Mouse (Mus musculus): ENCODE measurements around the gene Nfam1. TPM values are rescaled to one million over a fixed set of nuclear protein-coding genes. Genes with fewer than 3 reads are reported as not detected.
A peak's percentile ranks its signal among the peaks of the same experiment; 100 is the strongest.

The Nfam1 gene
- total and polyA plus RNA-seq, 3 experiments, result 0.04 to 0.81 (median 0.20) TPM

GRCm38 (mm10) chr15:82962536-82962935 is 70.6 kb downstream of the Nfam1 start:
- H3K9me3 ChIP-seq (replicated peaks; ENCODE audit: low read length), result no peaks in the 10 kb centered on the region
- no peak overlapping the region for H3K9ac ChIP-seq (ENCODE audit: insufficient read depth, low read depth)
- H3K4me3 ChIP-seq (replicated peaks in 1 of 3; ENCODE audit: low read depth in 2 of 3, low read length in 2 of 3, poor library complexity in 1 of 3), result peak overlapping the region in 1 of 3 experiments; percentile 51
- no peak for TF ChIP-seq NRF1 (IDR thresholded peaks at IDR 0.05; ENCODE audit: low read depth, low read length)
- no peak for TF ChIP-seq RCOR1 (conservative IDR thresholded peaks at IDR 0.05; ENCODE audit: low read depth, low read length)
- no peak for TF ChIP-seq MYC (IDR thresholded peaks at IDR 0.05; ENCODE audit: low read depth, low read length)
- TF ChIP-seq IRF4 (IDR thresholded peaks at IDR 0.05; ENCODE audit: low read depth, low read length), result no peak
- no peak for TF ChIP-seq ZKSCAN1 (IDR thresholded peaks at IDR 0.05; ENCODE audit: borderline replicate concordance, low read depth, low read length)
- TF ChIP-seq BHLHE40 (IDR thresholded peaks at IDR 0.05; ENCODE audit: low read depth, low read length), result no peak
- TF ChIP-seq SMC3 (IDR thresholded peaks at IDR 0.05; ENCODE audit: low read depth, low read length), result no peak
- no peak for TF ChIP-seq KAT2A (IDR thresholded peaks at IDR 0.05; ENCODE audit: insufficient replicate concordance, low read length)
- no peak for TF ChIP-seq NELFE (IDR thresholded peaks at IDR 0.05; ENCODE audit: low read depth, low read length)
- TF ChIP-seq MEF2A (IDR thresholded peaks at IDR 0.05; ENCODE audit: borderline replicate concordance, low read depth, low read length), result no peak
- TF ChIP-seq MAZ (IDR thresholded peaks at IDR 0.05; ENCODE audit: low read depth, low read length), result no peak
- no peak for TF ChIP-seq CTCF (conservative IDR thresholded peaks at IDR 0.05 in 1 of 2, IDR thresholded peaks at IDR 0.05 in 1 of 2; ENCODE audit: low read depth in 2 of 2, low read length in 2 of 2)
- no peak for TF ChIP-seq RAD21 (IDR thresholded peaks at IDR 0.05; ENCODE audit: low read depth, low read length)
- no peak for TF ChIP-seq MAFK (IDR thresholded peaks at IDR 0.05; ENCODE audit: insufficient replicate concordance, low read length)
- in situ Hi-C loops (cut with MboI; ENCODE audit: low pct_ligation_motif_present, low pct_unique_long_range_greater_than_20kb, low sequenced_read_pairs) (no loop called here), dilution Hi-C loops (cut with MboI; ENCODE audit: extremely low pct_ligation_motif_present, extremely low pct_unique_long_range_greater_than_20kb, low sequenced_read_pairs) (no loop called here)
- no peak for DNase-seq (ENCODE audit: extremely low read depth)
- peaks cover 20% of the 10 kb centered on the region for H3K27me3 ChIP-seq (replicated peaks)
- H3K36me3 ChIP-seq (replicated peaks in 1 of 2; ENCODE audit: control insufficient read depth in 1 of 2, insufficient read depth in 1 of 2, low read length in 1 of 2), result no peaks in the 10 kb centered on the region
- H3K79me2 ChIP-seq (replicated peaks; ENCODE audit: control insufficient read depth, extremely low read depth, insufficient read depth, poor library complexity, severe bottlenecking), result no peaks in the 10 kb centered on the region
- peaks cover 9 to 52% of the 10 kb centered on the region in 2 experiments for H3K4me1 ChIP-seq (ENCODE audit: control insufficient read depth in 1 of 2, insufficient read depth in 2 of 2)
- H3K27ac ChIP-seq (ENCODE audit: insufficient read depth, low read depth), result no peak overlapping the region
- H3K4me2 ChIP-seq (ENCODE audit: insufficient read depth, low read depth, poor library complexity, severe bottlenecking), result no peak overlapping the region

GRCm38 (mm10) chr15:82960786-82961561 is 72.1 kb downstream of the Nfam1 start:
- H3K79me2 ChIP-seq (replicated peaks; ENCODE audit: control insufficient read depth, extremely low read depth, insufficient read depth, poor library complexity, severe bottlenecking), result no peaks in the 10 kb centered on the region
- dilution Hi-C loops (cut with MboI; ENCODE audit: extremely low pct_ligation_motif_present, extremely low pct_unique_long_range_greater_than_20kb, low sequenced_read_pairs), result no loop called here
- H3K4me1 ChIP-seq (ENCODE audit: control insufficient read depth in 1 of 2, insufficient read depth in 2 of 2), result peaks cover 9 to 67% of the 10 kb centered on the region in 2 experiments
- no peaks in the 10 kb centered on the region for H3K9me3 ChIP-seq (replicated peaks; ENCODE audit: low read length)
- peak; percentile 22 for DNase-seq (ENCODE audit: extremely low read depth)
- H3K36me3 ChIP-seq (replicated peaks in 1 of 2; ENCODE audit: control insufficient read depth in 1 of 2, insufficient read depth in 1 of 2, low read length in 1 of 2), result no peaks in the 10 kb centered on the region
- H3K27ac ChIP-seq (ENCODE audit: insufficient read depth, low read depth), result no peak overlapping the region
- no peak overlapping the region for H3K9ac ChIP-seq (ENCODE audit: insufficient read depth, low read depth)
- in situ Hi-C loops (cut with MboI; ENCODE audit: low pct_ligation_motif_present, low pct_unique_long_range_greater_than_20kb, low sequenced_read_pairs), result no loop called here
- no peak overlapping the region for H3K4me3 ChIP-seq (replicated peaks in 1 of 3; ENCODE audit: low read depth in 2 of 3, low read length in 2 of 3, poor library complexity in 1 of 3)
- peaks cover 20% of the 10 kb centered on the region for H3K27me3 ChIP-seq (replicated peaks)
- no peak for TF ChIP-seq ELF1 (IDR thresholded peaks at IDR 0.05; ENCODE audit: low read depth, low read length)
- TF ChIP-seq MXI1 (IDR thresholded peaks at IDR 0.05; ENCODE audit: low read depth, low read length), result no peak
- TF ChIP-seq HCFC1 (IDR thresholded peaks at IDR 0.05; ENCODE audit: low read depth, low read length), result no peak
- no peak overlapping the region for H3K4me2 ChIP-seq (ENCODE audit: insufficient read depth, low read depth, poor library complexity, severe bottlenecking)
